Mouse (Mus musculus) CH12.LX (cell line): ENCODE results near the gene Krt9. TPM values are rescaled to one million over a fixed set of nuclear protein-coding genes. Genes with fewer than 3 reads are reported as not detected.

Experiments
- DNase-seq: peaks from one replicate; pipeline ENCODE4 v3.0.0-alpha.2; 2013; ENCODE audit errors: extremely low read depth
- H3K27ac ChIP-seq: 2 replicates; pipeline ENCODE4 v1.5.1; 2012; ENCODE audit warnings: low read depth, mild to moderate bottlenecking, control low read depth, moderate library complexity; ENCODE audit not compliant: insufficient read depth
- H3K27me3 ChIP-seq: replicated peaks from 2 replicates; pipeline ENCODE3; 2012; ENCODE audit warnings: inconsistent platforms
- H3K36me3 ChIP-seq, 2 experiments: replicated peaks in 1 of 2; 2 replicates each; pipeline versions ENCODE3 to v1.6.1; 2012; ENCODE audit warnings: inconsistent platforms in 1 of 2, low read length in 1 of 2, mild to moderate bottlenecking in 1 of 2, mixed read lengths in 1 of 2, moderate library complexity in 1 of 2; ENCODE audit not compliant: control insufficient read depth in 1 of 2, insufficient read depth in 1 of 2
- H3K4me1 ChIP-seq, 2 experiments: 2 replicates each; pipeline ENCODE4 v1.6.1; 2012; ENCODE audit warnings: inconsistent platforms in 1 of 2, moderate library complexity in 1 of 2; ENCODE audit not compliant: insufficient read depth in 2 of 2, control insufficient read depth in 1 of 2
- H3K4me2 ChIP-seq: 2 replicates; pipeline ENCODE4 v1.6.1; 2012; ENCODE audit warnings: low read depth, mild to moderate bottlenecking, control low read depth; ENCODE audit not compliant: poor library complexity, insufficient read depth, severe bottlenecking
- H3K4me3 ChIP-seq, 3 experiments: fragments of 150-350 bp in 1 of 3; sonication (generic) in 1 of 3; replicated peaks in 1 of 3; 2 replicates each; pipeline versions ENCODE3 to v1.5.1; 2011 to 2012; ENCODE audit warnings: low read depth in 2 of 3, low read length in 2 of 3, mild to moderate bottlenecking in 2 of 3, moderate library complexity in 2 of 3, control low read depth in 1 of 3, improper control_type of control experiment in 1 of 3, inconsistent platforms in 1 of 3, mixed read lengths in 1 of 3; ENCODE audit not compliant: poor library complexity in 1 of 3
- H3K79me2 ChIP-seq: replicated peaks from 2 replicates; pipeline ENCODE4 v1.6.1; 2012; ENCODE audit warnings: mild to moderate bottlenecking, moderate library complexity; ENCODE audit not compliant: control insufficient read depth, poor library complexity, insufficient read depth, severe bottlenecking; ENCODE audit errors: extremely low read depth
- H3K9ac ChIP-seq: 2 replicates; pipeline ENCODE4 v1.6.1; 2012; ENCODE audit warnings: low read depth, mild to moderate bottlenecking, control low read depth, moderate library complexity; ENCODE audit not compliant: insufficient read depth
- H3K9me3 ChIP-seq: replicated peaks from 2 replicates; pipeline ENCODE3; 2012; ENCODE audit warnings: low read length, inconsistent platforms, mixed read lengths
- BHLHE40 ChIP-seq: IDR thresholded peaks from 2 replicates; pipeline ENCODE4 v1.6.1; 2011; ENCODE audit warnings: mild to moderate bottlenecking, low read depth, low read length, improper control_type of control experiment
- CHD1 ChIP-seq: IDR thresholded peaks from 2 replicates; pipeline ENCODE4 v1.6.1; 2012; ENCODE audit warnings: low read depth, low read length, improper control_type of control experiment, inconsistent platforms
- ELF1 ChIP-seq: IDR thresholded peaks from 2 replicates; pipeline ENCODE4 v1.6.1; 2014; ENCODE audit warnings: low read depth, mild to moderate bottlenecking, inconsistent platforms, low read length, improper control_type of control experiment
- ETS1 ChIP-seq: conservative IDR thresholded peaks from 2 replicates; pipeline ENCODE4 v1.6.1; 2012; ENCODE audit warnings: low read depth, mild to moderate bottlenecking, inconsistent platforms, low read length, improper control_type of control experiment, moderate library complexity
- GABPA ChIP-seq: IDR thresholded peaks from 2 replicates; pipeline ENCODE4 v1.6.1; 2012; ENCODE audit warnings: low read depth, low read length, improper control_type of control experiment, inconsistent platforms; ENCODE audit not compliant: insufficient replicate concordance
- JUND ChIP-seq: conservative IDR thresholded peaks from 2 replicates; pipeline ENCODE4 v1.6.1; 2011; ENCODE audit warnings: low read depth, low read length, improper control_type of control experiment
- KAT2A ChIP-seq: IDR thresholded peaks from 2 replicates; pipeline ENCODE4 v1.6.1; 2012; ENCODE audit warnings: low read length, improper control_type of control experiment, inconsistent platforms; ENCODE audit not compliant: insufficient replicate concordance
- MAFK ChIP-seq: IDR thresholded peaks from 2 replicates; pipeline ENCODE4 v1.6.1; 2011; ENCODE audit warnings: low read length, improper control_type of control experiment; ENCODE audit not compliant: insufficient replicate concordance
- MAZ ChIP-seq: IDR thresholded peaks from 2 replicates; pipeline ENCODE4 v1.6.1; 2012; ENCODE audit warnings: low read depth, mild to moderate bottlenecking, inconsistent platforms, low read length, improper control_type of control experiment, moderate library complexity
- MEF2A ChIP-seq: IDR thresholded peaks from 2 replicates; pipeline ENCODE4 v1.6.1; 2014; ENCODE audit warnings: low read depth, mild to moderate bottlenecking, inconsistent platforms, low read length, improper control_type of control experiment, borderline replicate concordance
- MYC ChIP-seq: IDR thresholded peaks from 2 replicates; pipeline ENCODE4 v1.6.1; 2011; ENCODE audit warnings: low read depth, mild to moderate bottlenecking, improper control_type of control experiment, low read length
- NELFE ChIP-seq: IDR thresholded peaks from 2 replicates; pipeline ENCODE4 v1.6.1; 2011; ENCODE audit warnings: low read depth, low read length, improper control_type of control experiment
- NRF1 ChIP-seq: IDR thresholded peaks from 2 replicates; pipeline ENCODE4 v1.6.1; 2014; ENCODE audit warnings: low read depth, mild to moderate bottlenecking, inconsistent platforms, low read length, improper control_type of control experiment, moderate library complexity
- PAX5 ChIP-seq: IDR thresholded peaks from 2 replicates; pipeline ENCODE4 v1.6.1; 2012; ENCODE audit warnings: low read length, inconsistent platforms, mixed read lengths
- POLR2A ChIP-seq: IDR thresholded peaks from 2 replicates; pipeline ENCODE4 v1.6.1; 2011; ENCODE audit warnings: low read depth, mild to moderate bottlenecking, improper control_type of control experiment, low read length
- POLR2AphosphoS2 ChIP-seq: IDR thresholded peaks from 2 replicates; pipeline ENCODE4 v1.6.1; 2011; ENCODE audit warnings: low read depth, low read length, improper control_type of control experiment
- RCOR1 ChIP-seq: conservative IDR thresholded peaks from 2 replicates; pipeline ENCODE4 v1.6.1; 2012; ENCODE audit warnings: low read depth, mild to moderate bottlenecking, inconsistent platforms, low read length, improper control_type of control experiment
- SIN3A ChIP-seq: IDR thresholded peaks from 2 replicates; pipeline ENCODE4 v1.6.1; 2012; ENCODE audit warnings: low read length, improper control_type of control experiment, inconsistent platforms
- SMC3 ChIP-seq: IDR thresholded peaks from 2 replicates; pipeline ENCODE4 v1.6.1; 2011; ENCODE audit warnings: low read depth, low read length, improper control_type of control experiment
- TBP ChIP-seq: conservative IDR thresholded peaks from 2 replicates; pipeline ENCODE4 v1.6.1; 2011; ENCODE audit warnings: low read depth, low read length, improper control_type of control experiment
- TCF12 ChIP-seq: IDR thresholded peaks from 2 replicates; pipeline ENCODE4 v1.6.1; 2014; ENCODE audit warnings: low read depth, mild to moderate bottlenecking, inconsistent platforms, low read length, improper control_type of control experiment
- ZC3H11A ChIP-seq: IDR thresholded peaks from 2 replicates; pipeline ENCODE4 v1.6.1; 2012; ENCODE audit warnings: low read depth, mild to moderate bottlenecking, inconsistent platforms, low read length, improper control_type of control experiment
- ZKSCAN1 ChIP-seq: IDR thresholded peaks from 2 replicates; pipeline ENCODE4 v1.6.1; 2012; ENCODE audit warnings: low read depth, inconsistent platforms, low read length, improper control_type of control experiment, borderline replicate concordance
- ZMIZ1 ChIP-seq: IDR thresholded peaks from 2 replicates; pipeline ENCODE4 v1.6.1; 2012; ENCODE audit warnings: low read depth, mild to moderate bottlenecking, inconsistent platforms, low read length, improper control_type of control experiment
- ZNF384 ChIP-seq: IDR thresholded peaks from 2 replicates; pipeline ENCODE4 v1.6.1; 2012; ENCODE audit warnings: low read depth, low read length, improper control_type of control experiment, inconsistent platforms
- dilution Hi-C: fragments of 300-500 bp; cut with MboI; formaldehyde crosslinking; loops from 2 replicates; pipeline ENCODE4 v1.14.3; 2020; ENCODE audit warnings: low sequenced_read_pairs; ENCODE audit not compliant: extremely low pct_unique_long_range_greater_than_20kb, extremely low pct_ligation_motif_present
- in situ Hi-C: fragments of 300-500 bp; cut with MboI; formaldehyde crosslinking; loops from 3 replicates; pipeline ENCODE4 v1.14.3; 2019; ENCODE audit warnings: low sequenced_read_pairs, low pct_ligation_motif_present, low pct_unique_long_range_greater_than_20kb, mixed read lengths
- polyA plus RNA-seq: library from polyadenylated mRNA; unstranded; fragments of >175 nt; gene quantifications from 2 replicates; pipeline ENCODE4 v1.2.1, GENCODE M21; 2012; ENCODE audit warnings: low read depth; ENCODE audit not compliant: insufficient read length
- total RNA-seq, 2 experiments: library from RNA; depleted of rRNA; stranded (reverse); fragments of 300-350 nt in 1 of 2; fragments of >200 nt in 1 of 2; gene quantifications; 2 replicates each; pipeline ENCODE4 v1.2.3; 2012 to 2014

Gene Krt9
- total and polyA plus RNA-seq, 3 experiments, result not detected

DNA sequence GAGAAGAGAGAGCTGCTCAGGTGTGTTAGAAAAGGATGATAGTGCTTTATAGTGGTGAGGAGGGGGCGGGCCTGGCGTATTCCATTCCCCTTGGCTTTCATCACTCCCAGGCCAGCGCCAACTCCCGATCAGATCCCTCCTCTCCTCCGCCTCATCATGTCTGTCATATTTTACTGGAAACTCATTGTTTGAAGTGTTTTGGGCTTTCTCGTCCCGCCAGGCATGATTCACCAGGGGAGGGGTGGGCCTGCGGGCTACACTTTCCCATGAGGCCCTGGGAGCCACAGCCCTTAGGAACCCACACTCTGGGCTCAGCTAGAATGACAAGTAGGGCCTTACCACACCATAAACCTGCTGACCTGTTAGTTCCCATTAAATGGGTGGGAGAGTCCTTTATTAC is 14.5 kb upstream of the Krt9 start, which contains the start of gene Krt14:
TSS of gene Krt14 (minus strand) at position 51 of the 400 bp plus-strand sequence.
- H3K79me2 ChIP-seq, result no peaks in the 10 kb centered on the region
- dilution Hi-C loops (no loop called here), in situ Hi-C loops (no loop called here)

GRCm38 (mm10) chr11:100203448-100203847 is 10.4 kb upstream of the Krt9 start:
- peak; percentile 32 for DNase-seq
- in situ Hi-C loops (loop anchor here (5.0 kb wide), 1 partner anchor 84 kb away; no protein-coding TSS in a partner anchor), dilution Hi-C loops (no loop called here)
- TF ChIP-seq MYC (no peak), ZMIZ1 (no peak), MEF2A (no peak), MAZ (no peak), BHLHE40 (no peak), RCOR1 (no peak), ZNF384 (no peak), CHD1 (no peak), POLR2AphosphoS2 (no peak), ZKSCAN1 (no peak)
- Histone ChIP-seq H3K9ac (no peak overlapping the region), H3K4me3 (no peak overlapping the region), H3K27ac (no peak overlapping the region), H3K27me3 (peaks cover 59% of the 10 kb centered on the region), H3K9me3 (no peaks in the 10 kb centered on the region), H3K36me3 (no peaks in the 10 kb centered on the region), H3K79me2 (no peaks in the 10 kb centered on the region), H3K4me2 (no peak overlapping the region), H3K4me1 (peaks cover 0 to 11% of the 10 kb centered on the region in 2 experiments; a peak in 2 of 4 replicates)

More for the DNA sequence above, 14.5 kb upstream of the Krt9 start, which contains the start of gene Krt14:
- H3K27me3 ChIP-seq, result peaks cover 73% of the 10 kb centered on the region
- H3K9ac ChIP-seq, result no peak within 1 kb of the TSS
- TF ChIP-seq ZC3H11A (no peak), NRF1 (no peak), NELFE (no peak), MAZ (no peak), MAFK (no peak), SIN3A (no peak), PAX5 (no peak), TCF12 (no peak), TBP (no peak), BHLHE40 (no peak), JUND (no peak), GABPA (no peak), KAT2A (no peak), CHD1 (no peak), SMC3 (no peak), POLR2A (no peak), ELF1 (no peak), ETS1 (no peak), POLR2AphosphoS2 (no peak)
- TF ChIP-seq, all 38 proteins: peak for 0
- Histone ChIP-seq H3K4me1 (peaks cover 0 to 5% of the 10 kb centered on the region in 2 experiments; a peak in 1 of 4 replicates), H3K4me3 (no peak within 1 kb of the TSS), H3K9me3 (no peaks in the 10 kb centered on the region), H3K36me3 (no peaks in the 10 kb centered on the region), H3K4me2 (no peak within 1 kb of the TSS), H3K27ac (no peak within 1 kb of the TSS)
- no peak for DNase-seq
